Mouse (Mus musculus): ENCODE measurements at regions not wholly inside any gene's neighbourhood (a gene's known extent, or its start where the extent isn't known, plus 50 kb on each side); places are given as distances from the start of the nearest gene placed in this dataset.
"Not testable (repeated sequence)": the region's sequence is repeated elsewhere in the genome, so short reads cannot be mapped to it uniquely, and the experiment has no call there.

GRCm38 (mm10) chr2:16811401-16812281 lies 455.5 kb downstream of the Plxdc2 start:
- in situ Hi-C loops (cut with MboI; ENCODE audit: low pct_unique_long_range_greater_than_20kb in 1 of 2, low sequenced_read_pairs in 2 of 2, unreplicated experiment in 1 of 2): not testable (repeated sequence)

GRCm38 (mm10) chr2:16820442-16820841 lies 464.3 kb downstream of the Plxdc2 start:
- in situ Hi-C loops (cut with MboI; ENCODE audit: low pct_unique_long_range_greater_than_20kb in 1 of 2, low sequenced_read_pairs in 2 of 2, unreplicated experiment in 1 of 2): no loop called here

GRCm38 (mm10) chr2:16824681-16825230 lies 468.7 kb downstream of the Plxdc2 start:
- in situ Hi-C loops (cut with MboI; ENCODE audit: low pct_unique_long_range_greater_than_20kb in 1 of 2, low sequenced_read_pairs in 2 of 2, unreplicated experiment in 1 of 2): no loop called here

- in situ Hi-C loops (cut with MboI; ENCODE audit: low pct_unique_long_range_greater_than_20kb in 1 of 2, low sequenced_read_pairs in 2 of 2, unreplicated experiment in 1 of 2): no loop called here
These were observed 471.2 kb downstream of the Plxdc2 start for GRCm38 (mm10) chr2:16827266-16827665.

- in situ Hi-C loops (cut with MboI; ENCODE audit: low pct_unique_long_range_greater_than_20kb in 1 of 2, low sequenced_read_pairs in 2 of 2, unreplicated experiment in 1 of 2): no loop called here
These were observed 479.9 kb downstream of the Plxdc2 start for GRCm38 (mm10) chr2:16835960-16836359.

- in situ Hi-C loops (cut with MboI; ENCODE audit: low pct_unique_long_range_greater_than_20kb in 1 of 2, low sequenced_read_pairs in 2 of 2, unreplicated experiment in 1 of 2): no loop called here
These were observed 482.6 kb downstream of the Plxdc2 start for GRCm38 (mm10) chr2:16838718-16839117.

- in situ Hi-C loops (cut with MboI; ENCODE audit: low pct_unique_long_range_greater_than_20kb in 1 of 2, low sequenced_read_pairs in 2 of 2, unreplicated experiment in 1 of 2): no loop called here
These were observed 493.8 kb downstream of the Plxdc2 start for GRCm38 (mm10) chr2:16849916-16850315.

GRCm38 (mm10) chr2:16860056-16860455 lies 504.0 kb downstream of the Plxdc2 start:
- in situ Hi-C loops (cut with MboI; ENCODE audit: low pct_unique_long_range_greater_than_20kb in 1 of 2, low sequenced_read_pairs in 2 of 2, unreplicated experiment in 1 of 2): no loop called here

- in situ Hi-C loops (cut with MboI; ENCODE audit: low pct_unique_long_range_greater_than_20kb in 1 of 2, low sequenced_read_pairs in 2 of 2, unreplicated experiment in 1 of 2): no loop called here
These were observed 510.2 kb downstream of the Plxdc2 start for GRCm38 (mm10) chr2:16866163-16866852.

GRCm38 (mm10) chr2:16892381-16892780 lies 536.3 kb downstream of the Plxdc2 start:
- in situ Hi-C loops (cut with MboI; ENCODE audit: low pct_unique_long_range_greater_than_20kb in 1 of 2, low sequenced_read_pairs in 2 of 2, unreplicated experiment in 1 of 2): not testable (repeated sequence)

- in situ Hi-C loops (cut with MboI; ENCODE audit: low pct_unique_long_range_greater_than_20kb in 1 of 2, low sequenced_read_pairs in 2 of 2, unreplicated experiment in 1 of 2): loop anchor here (10.0 to 25.0 kb wide), 2 partner anchors 197 to 205 kb away; no protein-coding TSS in a partner anchor
These were observed 553.3 kb downstream of the Plxdc2 start for GRCm38 (mm10) chr2:16909246-16910038.

- in situ Hi-C loops (cut with MboI; ENCODE audit: low pct_unique_long_range_greater_than_20kb in 1 of 2, low sequenced_read_pairs in 2 of 2, unreplicated experiment in 1 of 2): loop anchor here (10.0 to 25.0 kb wide), 2 partner anchors 202 to 210 kb away; no protein-coding TSS in a partner anchor
These were observed 558.5 kb downstream of the Plxdc2 start for GRCm38 (mm10) chr2:16914633-16915032.

GRCm38 (mm10) chr2:16929974-16930373 lies 573.9 kb downstream of the Plxdc2 start:
- in situ Hi-C loops (cut with MboI; ENCODE audit: low pct_unique_long_range_greater_than_20kb in 1 of 2, low sequenced_read_pairs in 2 of 2, unreplicated experiment in 1 of 2): no loop called here

- in situ Hi-C loops (cut with MboI; ENCODE audit: low pct_unique_long_range_greater_than_20kb in 1 of 2, low sequenced_read_pairs in 2 of 2, unreplicated experiment in 1 of 2): no loop called here
These were observed 603.3 kb downstream of the Plxdc2 start for GRCm38 (mm10) chr2:16959432-16959831.

GRCm38 (mm10) chr2:16977380-16977779 lies 621.3 kb downstream of the Plxdc2 start:
- in situ Hi-C loops (cut with MboI; ENCODE audit: low pct_unique_long_range_greater_than_20kb in 1 of 2, low sequenced_read_pairs in 2 of 2, unreplicated experiment in 1 of 2): no loop called here

GRCm38 (mm10) chr2:16982823-16983222 lies 626.7 kb downstream of the Plxdc2 start:
- in situ Hi-C loops (cut with MboI; ENCODE audit: low pct_unique_long_range_greater_than_20kb in 1 of 2, low sequenced_read_pairs in 2 of 2, unreplicated experiment in 1 of 2): no loop called here

- in situ Hi-C loops (cut with MboI; ENCODE audit: low pct_unique_long_range_greater_than_20kb in 1 of 2, low sequenced_read_pairs in 2 of 2, unreplicated experiment in 1 of 2): no loop called here
These were observed 627.6 kb downstream of the Plxdc2 start for GRCm38 (mm10) chr2:16983583-16984221.
